Mouse (Mus musculus): ENCODE data around the gene Oxct2b. TPM values are rescaled to one million over a fixed set of nuclear protein-coding genes. Genes with fewer than 3 reads are reported as not detected.

The Oxct2b gene
- polyA plus RNA-seq (2015; fragmentation: Nextera tagmentation; extraction: Ambion mirVana) = not detected in 2 replicates

DNA sequence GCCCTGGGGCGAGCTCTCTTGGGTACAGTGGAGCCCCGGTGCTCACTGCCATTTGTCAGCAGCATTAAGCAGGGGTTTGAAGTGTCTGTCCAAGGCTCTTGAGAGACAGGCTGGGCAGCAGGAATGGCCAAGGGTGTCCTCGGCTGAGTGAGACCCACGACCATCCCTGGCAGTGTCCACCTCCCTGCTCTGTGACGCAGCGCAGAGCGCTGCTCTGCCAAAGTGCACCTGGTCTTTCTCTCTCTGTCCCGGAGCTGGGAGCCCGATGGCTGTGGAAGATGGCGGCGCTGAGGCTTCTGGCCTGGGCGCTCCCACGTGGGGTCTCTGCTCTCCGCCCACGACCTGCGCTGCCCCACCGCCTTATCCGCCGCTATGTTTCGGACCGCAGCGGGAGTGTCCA, at the start of gene Oxct2b:
TSS of gene Oxct2b (plus strand) at position 256 of the 400 bp plus-strand sequence.
- Histone ChIP-seq H3K4me2 (replicated peaks; ENCODE audit: low read depth, low read length) (0 out of 2 replicates have a peak within 1 kb of the TSS, but pooled peaks have one; percentile 27), H3K9ac (replicated peaks; ENCODE audit: low read depth) (no peak within 1 kb of the TSS), H3K27me3 (replicated peaks; ENCODE audit: insufficient read depth, low read length) (no peaks in the 10 kb centered on the region), H3K9me3 (ENCODE audit: low read length) (no peaks in the 10 kb centered on the region), H3K4me3 (ENCODE audit: low read depth, low read length) (no peak within 1 kb of the TSS), H3K36me3 (ENCODE audit: insufficient read depth, low read length) (no peaks in the 10 kb centered on the region), H3K27ac (ENCODE audit: low read length) (no peak within 1 kb of the TSS), H3K4me1 (ENCODE audit: insufficient read depth, low read depth, low read length) (no peaks in the 10 kb centered on the region)
- 10% methylated on average over 22 of the region's 22 CpGs for WGBS
- TF ChIP-seq EP300 (IDR thresholded peaks at IDR 0.05) (no peak), CTCF (IDR thresholded peaks at IDR 0.05) (no peak)
- DNase-seq (ENCODE audit: low spot score) (no peak), ATAC-seq (no peak)

DNA sequence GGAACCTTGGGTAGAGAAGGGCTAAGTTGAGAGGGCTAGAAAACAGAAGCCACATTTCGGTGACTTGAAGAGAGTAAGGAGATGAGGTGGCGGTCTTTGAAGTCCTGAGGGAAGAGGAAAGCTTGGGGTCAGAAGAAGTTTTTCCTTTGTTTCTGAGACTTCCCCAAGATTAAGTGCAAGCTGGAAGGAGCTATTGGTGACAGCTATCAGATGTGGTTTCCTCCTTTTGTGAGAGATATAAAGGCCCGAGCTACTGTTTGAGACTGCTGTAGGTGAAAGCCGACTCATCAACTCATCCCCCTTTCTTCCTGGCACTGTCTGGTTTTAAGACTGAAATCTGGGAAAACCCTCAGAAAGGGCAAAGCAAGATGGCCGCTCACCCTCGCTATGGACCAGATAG, 47.4 kb upstream of the Oxct2b start:
- no peak for DNase-seq (ENCODE audit: low spot score)
- no peaks in the 10 kb centered on the region; the same call in 1 of the 2 replicates for H3K27me3 ChIP-seq (replicated peaks; ENCODE audit: insufficient read depth, low read length)
- H3K9me3 ChIP-seq (ENCODE audit: low read length) = no peaks in the 10 kb centered on the region
- H3K4me3 ChIP-seq (ENCODE audit: low read depth, low read length) = no peak overlapping the region
- no peaks in the 10 kb centered on the region for H3K4me1 ChIP-seq (ENCODE audit: insufficient read depth, low read depth, low read length)
- H3K4me2 ChIP-seq (replicated peaks; ENCODE audit: low read depth, low read length) = no peak overlapping the region
- no peak for ATAC-seq
- 71% methylated on average over 6 of the region's 6 CpGs for WGBS
- TF ChIP-seq CTCF (IDR thresholded peaks at IDR 0.05) = no peak
- no peak for TF ChIP-seq EP300 (IDR thresholded peaks at IDR 0.05)
- no peaks in the 10 kb centered on the region for H3K36me3 ChIP-seq (ENCODE audit: insufficient read depth, low read length)
- no peak overlapping the region for H3K9ac ChIP-seq (replicated peaks; ENCODE audit: low read depth)
- H3K27ac ChIP-seq (ENCODE audit: low read length) = no peak overlapping the region

- no peaks in the 10 kb centered on the region; the same call in 1 of the 2 replicates for H3K27me3 ChIP-seq (replicated peaks; ENCODE audit: insufficient read depth, low read length)
- H3K9me3 ChIP-seq (ENCODE audit: low read length) = no peaks in the 10 kb centered on the region
- 4% methylated on average over 13 of the region's 13 CpGs for WGBS
- H3K36me3 ChIP-seq (ENCODE audit: insufficient read depth, low read length) = no peaks in the 10 kb centered on the region
- TF ChIP-seq EP300 (IDR thresholded peaks at IDR 0.05) = no peak
- peak; percentile 67 for TF ChIP-seq CTCF (IDR thresholded peaks at IDR 0.05)
- ATAC-seq (peak; percentile 94), DNase-seq (ENCODE audit: low spot score) (peak; percentile 85)
- H3K27ac ChIP-seq (ENCODE audit: low read length) = no peak overlapping the region
- no peak overlapping the region for H3K9ac ChIP-seq (replicated peaks; ENCODE audit: low read depth)
- no peak overlapping the region for H3K4me3 ChIP-seq (ENCODE audit: low read depth, low read length)
- H3K4me2 ChIP-seq (replicated peaks; ENCODE audit: low read depth, low read length) = peak overlapping the region; percentile 28; the same call in 1 of the 2 replicates
- H3K4me1 ChIP-seq (ENCODE audit: insufficient read depth, low read depth, low read length) = no peaks in the 10 kb centered on the region
Measured at GRCm38 (mm10) chr4:123071266-123071966, 44.6 kb upstream of the Oxct2b start.

DNA sequence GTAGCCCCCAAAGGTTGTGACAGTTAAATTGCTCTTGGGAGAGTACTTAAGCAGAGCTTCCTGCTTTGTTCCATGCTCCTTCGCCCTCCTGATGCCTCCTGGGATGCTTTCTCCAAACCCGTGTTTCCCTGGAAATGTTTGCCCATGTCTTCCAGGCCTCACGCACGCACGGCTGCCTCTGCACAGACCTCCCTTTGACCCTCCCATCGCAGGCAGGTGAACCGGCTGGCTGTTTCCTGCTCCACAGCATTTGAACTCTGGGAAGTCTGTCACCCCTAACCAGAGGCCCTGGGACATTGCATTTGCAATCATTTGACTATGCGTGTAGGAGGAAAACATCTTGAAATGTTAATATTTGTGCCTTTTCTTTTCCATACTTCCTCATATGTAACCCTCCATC, 39.1 kb upstream of the Oxct2b start:
- Histone ChIP-seq H3K27me3 (replicated peaks; ENCODE audit: insufficient read depth, low read length) (no peaks in the 10 kb centered on the region), H3K36me3 (ENCODE audit: insufficient read depth, low read length) (no peaks in the 10 kb centered on the region), H3K9me3 (ENCODE audit: low read length) (no peaks in the 10 kb centered on the region), H3K4me2 (replicated peaks; ENCODE audit: low read depth, low read length) (no peak overlapping the region), H3K4me1 (ENCODE audit: insufficient read depth, low read depth, low read length) (no peaks in the 10 kb centered on the region), H3K27ac (ENCODE audit: low read length) (no peak overlapping the region), H3K9ac (replicated peaks; ENCODE audit: low read depth) (no peak overlapping the region), H3K4me3 (ENCODE audit: low read depth, low read length) (no peak overlapping the region)
- no peak for TF ChIP-seq CTCF (IDR thresholded peaks at IDR 0.05)
- TF ChIP-seq EP300 (IDR thresholded peaks at IDR 0.05) = no peak
- ATAC-seq = no peak
- no peak for DNase-seq (ENCODE audit: low spot score)
- 54% methylated on average over 8 of the region's 8 CpGs for WGBS

DNA sequence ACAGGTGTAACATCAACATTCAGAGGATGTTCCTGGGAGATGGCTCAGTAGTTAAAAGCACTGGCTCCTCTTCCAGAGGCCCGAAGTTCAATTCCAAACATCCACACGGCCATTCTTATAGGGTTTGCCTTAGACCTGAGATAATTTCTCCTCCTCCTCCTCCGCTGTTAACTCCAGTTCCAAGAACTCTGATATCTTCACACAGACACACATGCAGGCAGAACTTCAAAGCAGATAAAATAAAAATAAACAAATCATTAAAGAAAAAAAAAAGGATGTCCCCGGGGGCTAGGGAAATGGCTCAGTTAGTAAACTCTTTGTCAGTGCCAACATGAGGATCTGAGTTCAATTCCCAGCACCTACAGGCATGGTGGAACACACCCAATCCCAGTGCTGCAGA, 37.8 kb upstream of the Oxct2b start:
- H3K9ac ChIP-seq (replicated peaks; ENCODE audit: low read depth) = no peak overlapping the region
- H3K27me3 ChIP-seq (replicated peaks; ENCODE audit: insufficient read depth, low read length) = no peaks in the 10 kb centered on the region
- TF ChIP-seq CTCF (IDR thresholded peaks at IDR 0.05) = no peak
- no peak for DNase-seq (ENCODE audit: low spot score)
- no peaks in the 10 kb centered on the region for H3K9me3 ChIP-seq (ENCODE audit: low read length)
- WGBS = 49% methylated on average over 4 of the region's 4 CpGs
- H3K27ac ChIP-seq (ENCODE audit: low read length) = no peak overlapping the region
- H3K4me3 ChIP-seq (ENCODE audit: low read depth, low read length) = no peak overlapping the region
- no peaks in the 10 kb centered on the region for H3K36me3 ChIP-seq (ENCODE audit: insufficient read depth, low read length)
- ATAC-seq = no peak
- H3K4me1 ChIP-seq (ENCODE audit: insufficient read depth, low read depth, low read length) = no peaks in the 10 kb centered on the region
- no peak overlapping the region for H3K4me2 ChIP-seq (replicated peaks; ENCODE audit: low read depth, low read length)

GRCm38 (mm10) chr4:123080791-123081190, 35.3 kb upstream of the Oxct2b start:
- Histone ChIP-seq H3K4me1 (ENCODE audit: insufficient read depth, low read depth, low read length) (no peaks in the 10 kb centered on the region), H3K9ac (replicated peaks; ENCODE audit: low read depth) (no peak overlapping the region), H3K4me2 (replicated peaks; ENCODE audit: low read depth, low read length) (no peak overlapping the region), H3K36me3 (ENCODE audit: insufficient read depth, low read length) (no peaks in the 10 kb centered on the region), H3K27ac (ENCODE audit: low read length) (no peak overlapping the region), H3K4me3 (ENCODE audit: low read depth, low read length) (no peak overlapping the region), H3K9me3 (ENCODE audit: low read length) (no peaks in the 10 kb centered on the region), H3K27me3 (replicated peaks; ENCODE audit: insufficient read depth, low read length) (no peaks in the 10 kb centered on the region)
- 23% methylated on average over 13 of the region's 13 CpGs for WGBS
- ATAC-seq = peak; percentile 23; the same call in 1 of the 2 replicates
- peak; percentile 44 for DNase-seq (ENCODE audit: low spot score)
- TF ChIP-seq EP300 (IDR thresholded peaks at IDR 0.05) (no peak), CTCF (IDR thresholded peaks at IDR 0.05) (no peak)
